9 mouse cellular contexts compared by ENCODE assay signal in the genomic region with DNA sequence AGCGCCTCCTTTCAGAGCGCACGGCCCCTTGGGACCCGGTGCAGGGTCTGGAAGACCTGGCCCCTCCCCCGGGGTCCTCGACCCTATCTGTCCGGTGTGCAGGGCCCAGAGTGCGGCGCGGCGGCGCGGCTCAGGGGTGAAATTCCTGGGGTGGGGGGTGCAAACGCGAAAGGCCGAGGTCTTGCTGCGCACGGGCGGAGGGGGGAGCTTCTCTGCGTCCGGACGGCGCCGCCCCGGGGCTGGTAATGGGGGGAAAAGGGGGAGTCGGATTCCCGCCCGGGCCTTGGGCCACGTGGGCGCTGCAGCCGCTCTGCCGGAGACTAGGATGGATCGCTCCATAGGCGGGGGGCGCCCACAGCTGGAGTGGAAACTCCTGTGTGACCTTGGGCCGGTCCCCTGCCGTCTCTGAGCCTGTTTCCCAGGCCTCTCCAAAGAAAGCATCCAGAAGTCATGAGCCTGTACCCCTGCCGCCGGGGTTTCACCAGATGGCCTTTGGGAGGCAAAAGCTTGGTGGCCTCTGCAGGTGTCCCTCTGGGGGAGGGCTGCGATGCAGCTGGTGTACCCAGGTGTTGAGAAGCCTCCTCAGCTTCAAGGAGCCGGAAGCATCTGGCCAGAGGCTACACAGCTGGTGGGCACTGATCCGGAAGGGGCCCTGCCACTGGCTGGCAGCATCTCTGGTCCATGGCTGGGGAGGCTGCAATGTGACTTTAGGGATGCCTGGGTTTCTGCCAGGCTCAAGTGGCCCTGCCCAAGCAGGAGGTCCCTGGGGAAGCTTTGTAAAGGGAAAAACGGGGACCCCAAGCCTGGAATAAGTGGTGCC. TPM values are rescaled to one million over a fixed set of nuclear protein-coding genes. Genes with fewer than 3 reads are reported as not detected.
DNase-seq lines count a peak whose midpoint lies in the region; ATAC-seq lines count a peak whose summit lies in the region.
"Had no signal": no experiment of that assay in that cellular context is flagged by ENCODE, and none has a peak within 500 bp of the region (broad histone marks: within the 10 kb centered on the region; RNA-seq: fewer than 3 reads in every experiment).

No protein-coding gene starts in this region.

- H3K4me3 ChIP-seq in embryonic facial prominence, embryonic 11.5 days (ENCODE audit: low read depth, low read length): peak overlapping the region; percentile 86
- peak overlapping the region; percentile 82 for H3K4me3 ChIP-seq in heart, embryonic 10.5 days
- H3K4me3 ChIP-seq in liver, embryonic 15.5 days (replicated peaks): peak overlapping the region; percentile 58
- H3K4me3 ChIP-seq in neural tube, embryonic 13.5 days: peak overlapping the region; percentile 91

- H3K4me2 ChIP-seq in embryonic facial prominence, embryonic 11.5 days (ENCODE audit: low read depth, low read length): peak overlapping the region; percentile 94
- H3K4me2 ChIP-seq in liver, embryonic 15.5 days: peak overlapping the region; percentile 70
- H3K4me2 ChIP-seq in neural tube, embryonic 13.5 days: peak overlapping the region; percentile 87

- H3K27ac ChIP-seq in embryonic facial prominence, embryonic 11.5 days (replicated peaks; ENCODE audit: low read depth, low read length): peak overlapping the region; percentile 88
- peak overlapping the region; percentile 97 for H3K27ac ChIP-seq in heart, embryonic 10.5 days
- peak overlapping the region; percentile 51; the same call in 1 of the 2 replicates for H3K27ac ChIP-seq in liver, embryonic 15.5 days (replicated peaks)
- H3K27ac ChIP-seq in neural tube, embryonic 13.5 days (replicated peaks): peak overlapping the region; percentile 92

- peak; percentile 38 to 41 for DNase-seq in B cell, adult 2 months
- DNase-seq in adrenal gland, adult 8-10 months: peak; percentile 66
- DNase-seq in embryonic facial prominence, embryonic 11.5 days (ENCODE audit: low spot score): peak; percentile 87
- DNase-seq in heart, embryonic 10.5 days (ENCODE audit: low spot score): peak; percentile 92
- peak; percentile 42 to 53 for DNase-seq in kidney, adult 8-10 months
- peak; percentile 59 for DNase-seq in thymus, postnatal 4 days

- H3K4me1 ChIP-seq in embryonic facial prominence, embryonic 11.5 days (ENCODE audit: control insufficient read depth, insufficient read depth, low read length): no peaks in the 10 kb centered on the region; the same call in none of the 2 replicates
- H3K4me1 ChIP-seq in heart, embryonic 10.5 days: peaks cover 44% of the 10 kb centered on the region
- H3K4me1 ChIP-seq in liver, embryonic 15.5 days (replicated peaks): peaks cover 25% of the 10 kb centered on the region; the same call in 1 of the 2 replicates
- H3K4me1 ChIP-seq in neural tube, embryonic 13.5 days (replicated peaks): peaks cover 43% of the 10 kb centered on the region

- peak overlapping the region; percentile 96 for H3K9ac ChIP-seq in embryonic facial prominence, embryonic 11.5 days (replicated peaks; ENCODE audit: low read length)
- H3K9ac ChIP-seq in liver, embryonic 15.5 days: peak overlapping the region; percentile 43
- peak overlapping the region; percentile 97 for H3K9ac ChIP-seq in neural tube, embryonic 13.5 days

- WGBS in embryonic facial prominence, embryonic 11.5 days: 2% methylated on average over 38 of the region's 43 CpGs
- WGBS in heart, embryonic 10.5 days: 2% methylated on average over 43 of the region's 43 CpGs
- WGBS in liver, embryonic 15.5 days (ENCODE audit: insufficient replicate concordance): 3% methylated on average over 43 of the region's 43 CpGs
- WGBS in neural tube, embryonic 13.5 days: under 1% methylated on average over 43 of the region's 43 CpGs

- H3K9me3 ChIP-seq in embryonic facial prominence, embryonic 11.5 days (replicated peaks; ENCODE audit: control insufficient read depth, low read length): no peaks in the 10 kb centered on the region
- no peaks in the 10 kb centered on the region for H3K9me3 ChIP-seq in heart, embryonic 10.5 days
- no peaks in the 10 kb centered on the region for H3K9me3 ChIP-seq in liver, embryonic 15.5 days (replicated peaks)
- H3K9me3 ChIP-seq in neural tube, embryonic 13.5 days: no peaks in the 10 kb centered on the region

- no peaks in the 10 kb centered on the region; the same call in 1 of the 2 replicates for H3K36me3 ChIP-seq in embryonic facial prominence, embryonic 11.5 days (replicated peaks; ENCODE audit: control insufficient read depth, insufficient read depth, low read depth, low read length)
- peaks cover 53% of the 10 kb centered on the region for H3K36me3 ChIP-seq in heart, embryonic 10.5 days
- peaks cover 13% of the 10 kb centered on the region for H3K36me3 ChIP-seq in liver, embryonic 15.5 days (replicated peaks)
- peaks cover 47% of the 10 kb centered on the region for H3K36me3 ChIP-seq in neural tube, embryonic 13.5 days

- peak; percentile 65 for ATAC-seq in embryonic facial prominence, embryonic 11.5 days (replicated peaks; ENCODE audit: insufficient number of reproducible peaks, low FRiP score, low TSS enrichment, low read depth)
- peak; percentile 14; the same call in 1 of the 2 replicates for ATAC-seq in liver, embryonic 15.5 days (ENCODE audit: insufficient read depth)
- peak; percentile 42 for ATAC-seq in neural tube, embryonic 13.5 days (ENCODE audit: low read depth)

- no peaks in the 10 kb centered on the region for H3K27me3 ChIP-seq in embryonic facial prominence, embryonic 11.5 days (ENCODE audit: control insufficient read depth, insufficient read depth, low read length)
- no peaks in the 10 kb centered on the region for H3K27me3 ChIP-seq in heart, embryonic 10.5 days (ENCODE audit: insufficient read depth, poor library complexity, severe bottlenecking)
- peaks cover 47% of the 10 kb centered on the region for H3K27me3 ChIP-seq in liver, embryonic 15.5 days
- H3K27me3 ChIP-seq in neural tube, embryonic 13.5 days: no peaks in the 10 kb centered on the region

RNA-seq across cellular contexts. Expression of a gene that starts 1.4 kb away (rescaled TPM):
- total RNA-seq in adrenal gland, adult 8-10 months (2022): 10 to 100 TPM; 39.3 to 64.2 (median 52.9) TPM
- 4.9 and 5.1 TPM in 2 replicates for polyA plus RNA-seq in embryonic facial prominence, embryonic 11.5 days (2014; fragmentation: Nextera tagmentation; extraction: Ambion mirVana)
- 6.3 and 7.2 TPM in 2 replicates for polyA plus RNA-seq in heart, embryonic 10.5 days (2016; fragmentation: Nextera tagmentation; extraction: Ambion mirVana)
- 1.6 and 2.0 TPM in 2 replicates for polyA plus RNA-seq in liver, embryonic 15.5 days (2015; fragmentation: Nextera tagmentation; extraction: Ambion mirVana)
- polyA plus RNA-seq in neural tube, embryonic 13.5 days (2015; fragmentation: Nextera tagmentation; extraction: Ambion mirVana): 18.2 and 19.2 TPM in 2 replicates
- total RNA-seq: neutrophil, adult 5-6 weeks had no signal

RNA-seq across cellular contexts. Expression of a gene that starts 16.9 kb away (rescaled TPM):
- under 1 TPM in 1 of 4 experiments, not detected in 3; 0.15 TPM for total RNA-seq in adrenal gland, adult 8-10 months (2022)
- polyA plus RNA-seq in embryonic facial prominence, embryonic 11.5 days (2014; fragmentation: Nextera tagmentation; extraction: Ambion mirVana): 0.81 and 0.85 TPM in 2 replicates
- 0.36 and 0.38 TPM in 2 replicates for polyA plus RNA-seq in heart, embryonic 10.5 days (2016; fragmentation: Nextera tagmentation; extraction: Ambion mirVana)
- 0.67 and 0.98 TPM in 2 replicates for polyA plus RNA-seq in liver, embryonic 15.5 days (2015; fragmentation: Nextera tagmentation; extraction: Ambion mirVana)
- polyA plus RNA-seq in neural tube, embryonic 13.5 days (2015; fragmentation: Nextera tagmentation; extraction: Ambion mirVana): 0.95 and 2.0 TPM in 2 replicates
- total RNA-seq: neutrophil, adult 5-6 weeks had no signal

RNA-seq across cellular contexts. Expression of a gene that starts 31.8 kb away (rescaled TPM):
- total RNA-seq in adrenal gland, adult 8-10 months (2022): under 1 TPM in 1 of 4 experiments, not detected in 3; 0.59 TPM
- polyA plus RNA-seq in embryonic facial prominence, embryonic 11.5 days (2014; fragmentation: Nextera tagmentation; extraction: Ambion mirVana): not detected in 2 replicates
- 0.84 and 2.0 TPM in 2 replicates for polyA plus RNA-seq in heart, embryonic 10.5 days (2016; fragmentation: Nextera tagmentation; extraction: Ambion mirVana)
- polyA plus RNA-seq in liver, embryonic 15.5 days (2015; fragmentation: Nextera tagmentation; extraction: Ambion mirVana): 0.18 TPM in 2 replicates
- 0.10 and 0.37 TPM in 2 replicates for polyA plus RNA-seq in neural tube, embryonic 13.5 days (2015; fragmentation: Nextera tagmentation; extraction: Ambion mirVana)
- total RNA-seq: neutrophil, adult 5-6 weeks had no signal

RNA-seq across cellular contexts. Expression of a gene that starts 41.5 kb away (rescaled TPM):
- total RNA-seq in adrenal gland, adult 8-10 months (2022): 100 to 1,000 TPM in 2 of 4 experiments, 10 to 100 TPM in 2; 57.2 to 146 (median 91.1) TPM
- polyA plus RNA-seq in embryonic facial prominence, embryonic 11.5 days (2014; fragmentation: Nextera tagmentation; extraction: Ambion mirVana): 59.7 and 61.2 TPM in 2 replicates
- polyA plus RNA-seq in heart, embryonic 10.5 days (2016; fragmentation: Nextera tagmentation; extraction: Ambion mirVana): 48.7 and 49.8 TPM in 2 replicates
- 23.0 and 25.2 TPM in 2 replicates for polyA plus RNA-seq in liver, embryonic 15.5 days (2015; fragmentation: Nextera tagmentation; extraction: Ambion mirVana)
- 56.5 and 58.6 TPM in 2 replicates for polyA plus RNA-seq in neural tube, embryonic 13.5 days (2015; fragmentation: Nextera tagmentation; extraction: Ambion mirVana)

RNA-seq across cellular contexts. Expression of a gene that starts 50.4 kb away (rescaled TPM):
- total RNA-seq in adrenal gland, adult 8-10 months (2022): 10 to 100 TPM; 32.9 to 48.3 (median 40.6) TPM
- polyA plus RNA-seq in embryonic facial prominence, embryonic 11.5 days (2014; fragmentation: Nextera tagmentation; extraction: Ambion mirVana): 96.0 and 109 TPM in 2 replicates
- 115 and 138 TPM in 2 replicates for polyA plus RNA-seq in heart, embryonic 10.5 days (2016; fragmentation: Nextera tagmentation; extraction: Ambion mirVana)
- polyA plus RNA-seq in liver, embryonic 15.5 days (2015; fragmentation: Nextera tagmentation; extraction: Ambion mirVana): 55.3 TPM in 2 replicates
- polyA plus RNA-seq in neural tube, embryonic 13.5 days (2015; fragmentation: Nextera tagmentation; extraction: Ambion mirVana): 162 and 189 TPM in 2 replicates

Comparison
In these comparisons a context has a peak if more than half of its experiments do, and no peak if none do; other contexts are left out.
1. Peak in every context shown above with its lines: DNase-seq, ATAC-seq, H3K4me3 ChIP-seq and H3K27ac ChIP-seq.
2. DNase-seq: peak in every context shown above with its lines; median percentile 92 in heart, embryonic 10.5 days; 87 in embryonic facial prominence, embryonic 11.5 days; 66 in adrenal gland, adult 8-10 months; 59 in thymus, postnatal 4 days; 48 in kidney, adult 8-10 months; 40 in B cell, adult 2 months.
3. ATAC-seq: peak in every context shown above with its lines; median percentile 65 in embryonic facial prominence, embryonic 11.5 days; 42 in neural tube, embryonic 13.5 days; 14 in liver, embryonic 15.5 days.
4. H3K9ac ChIP-seq: peak in every context shown above with its lines; median percentile 97 in neural tube, embryonic 13.5 days; 96 in embryonic facial prominence, embryonic 11.5 days; 43 in liver, embryonic 15.5 days.